Mouse (Mus musculus): Measurements from ENCODE around the gene Acot11. TPM values are rescaled to one million over a fixed set of nuclear protein-coding genes. Genes with fewer than 3 reads are reported as not detected.

Gene Acot11
- polyA plus RNA-seq, 1 experiment from 2014 or later, result 5.0 TPM

DNA sequence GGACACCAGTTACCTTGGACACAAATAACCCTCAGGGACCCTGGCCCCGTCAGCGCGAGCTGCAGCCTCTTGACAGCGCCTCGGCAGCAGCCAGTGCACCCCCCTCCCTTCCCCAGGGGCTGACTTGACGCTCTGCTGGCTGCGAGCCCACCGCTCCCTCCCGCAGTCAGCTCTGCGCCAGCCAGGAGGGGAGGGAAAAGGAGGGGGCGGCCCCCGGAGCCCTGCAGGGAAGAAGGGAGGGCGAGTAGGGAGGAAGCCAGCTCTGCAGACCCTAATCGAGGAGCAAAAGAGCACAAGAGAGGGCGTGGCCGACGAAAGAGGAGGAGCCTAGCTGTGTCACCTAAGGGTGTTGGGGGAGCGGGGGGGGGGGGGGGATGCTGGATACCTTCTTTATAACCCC is 33.2 kb upstream of the Acot11 start:
- H3K4me1 ChIP-seq (replicated peaks), result peaks cover 43% of the 10 kb centered on the region
- DNase-seq (peak; percentile 15), ATAC-seq (ENCODE audit: low read depth) (no peak)
- no peak overlapping the region for H3K27ac ChIP-seq
- H3K4me3 ChIP-seq (replicated peaks), result peak overlapping the region; percentile 45
- 2% methylated on average over 11 of the region's 18 CpGs for WGBS (ENCODE audit: insufficient replicate concordance)
- H3K9ac ChIP-seq, result peak overlapping the region; percentile 58
- no peaks in the 10 kb centered on the region for H3K36me3 ChIP-seq
- peak overlapping the region; percentile 100 for H3K4me2 ChIP-seq
- no peaks in the 10 kb centered on the region for H3K9me3 ChIP-seq (replicated peaks)
- H3K27me3 ChIP-seq, result 0 out of 2 replicates have a peak, but pooled peaks cover 4% of the 10 kb centered on the region

DNA sequence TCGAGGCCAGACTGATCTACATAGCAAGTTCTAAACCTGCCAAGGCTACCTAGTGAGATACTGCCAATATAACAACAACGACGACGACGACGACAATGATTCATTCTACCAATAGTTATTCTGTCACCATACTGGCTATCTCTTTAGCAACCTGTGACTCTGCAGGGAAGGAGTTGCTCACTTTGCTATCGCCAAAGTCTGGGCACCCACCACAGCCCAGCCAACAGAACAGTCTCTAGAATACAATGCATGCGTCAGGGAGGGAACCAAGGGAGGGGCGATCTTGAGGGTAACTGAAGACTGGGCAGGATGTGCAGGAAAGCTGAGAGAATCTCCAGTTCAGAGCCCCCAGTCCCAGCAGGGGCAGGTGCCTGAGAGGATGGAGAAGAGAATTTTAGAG is 32.6 kb upstream of the Acot11 start:
- ATAC-seq (ENCODE audit: low read depth) (no peak), DNase-seq (no peak)
- 0 out of 2 replicates have a peak overlapping the region, but pooled peaks have one; percentile 45 for H3K4me3 ChIP-seq (replicated peaks)
- peak overlapping the region; percentile 58 for H3K9ac ChIP-seq
- no peak overlapping the region for H3K27ac ChIP-seq
- peaks cover 40% of the 10 kb centered on the region for H3K4me1 ChIP-seq (replicated peaks)
- H3K9me3 ChIP-seq (replicated peaks), result no peaks in the 10 kb centered on the region
- H3K36me3 ChIP-seq, result no peaks in the 10 kb centered on the region
- H3K4me2 ChIP-seq, result peak overlapping the region; percentile 100
- H3K27me3 ChIP-seq, result 0 out of 2 replicates have a peak, but pooled peaks cover 4% of the 10 kb centered on the region
- 8% methylated on average over 9 of the region's 9 CpGs for WGBS (ENCODE audit: insufficient replicate concordance)

DNA sequence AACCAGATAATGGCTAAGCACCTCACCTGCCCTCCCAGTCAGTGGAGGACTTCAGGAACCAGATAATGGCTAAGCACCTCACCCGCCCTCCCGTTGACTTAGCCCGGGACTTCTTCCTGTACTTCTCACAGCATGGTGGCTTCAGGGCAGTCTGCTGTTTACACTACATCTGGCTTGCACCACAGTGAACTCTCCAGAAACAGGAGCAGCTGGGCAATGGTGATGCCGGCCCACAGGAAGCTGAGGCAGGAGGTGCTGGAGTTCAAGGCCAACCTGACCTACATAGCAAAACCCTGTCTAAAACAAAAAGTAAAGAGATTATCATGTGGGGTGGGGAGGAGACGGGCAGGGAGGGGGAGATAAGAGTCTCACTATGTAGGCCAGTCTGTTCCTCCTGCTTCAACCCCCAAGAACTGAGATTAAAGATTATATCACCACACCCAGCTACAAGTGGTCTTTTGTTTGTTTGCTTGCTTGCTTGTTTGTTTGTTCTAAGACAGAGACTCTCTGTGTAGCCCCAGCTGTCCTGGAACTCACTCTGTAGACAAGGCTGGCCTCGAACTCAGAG is 25.8 kb upstream of the Acot11 start:
- WGBS (ENCODE audit: insufficient replicate concordance), result 17% methylated on average over 6 of the region's 6 CpGs
- H3K27ac ChIP-seq, result no peak overlapping the region
- peak; percentile 32 for ATAC-seq (ENCODE audit: low read depth)

DNA sequence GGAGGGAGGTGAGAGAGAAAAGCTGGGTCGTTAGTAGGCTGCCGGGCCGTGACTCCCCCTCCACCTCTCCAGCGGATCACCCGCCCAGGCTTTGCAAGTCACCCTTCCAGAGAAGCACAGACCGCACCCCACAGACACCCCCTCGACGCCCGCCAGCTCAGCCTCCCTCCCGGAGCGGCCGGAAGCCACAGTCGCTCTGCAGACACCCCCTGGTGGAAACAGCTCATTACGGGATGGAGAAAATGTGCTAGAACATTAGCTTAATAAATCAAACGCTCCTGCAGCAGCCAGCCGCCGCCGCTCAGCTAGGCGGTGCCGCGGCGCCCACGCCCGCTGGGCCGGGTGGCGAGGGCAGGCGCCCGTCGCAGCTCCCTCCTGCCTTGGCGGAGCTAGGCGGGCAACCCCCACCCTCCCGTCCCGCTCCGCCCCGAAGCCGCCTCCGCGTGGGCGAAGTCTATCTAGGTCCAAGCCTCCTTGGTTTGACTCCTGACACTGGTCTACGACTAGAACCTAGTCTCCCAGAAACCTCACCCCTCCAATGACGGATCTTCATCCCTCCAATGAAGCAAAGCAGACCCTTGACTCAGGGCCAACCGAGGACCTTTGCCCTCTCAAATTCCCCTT is 23.1 kb upstream of the Acot11 start:
- DNase-seq (peak; percentile 69), ATAC-seq (ENCODE audit: low read depth) (peak; percentile 80)
- no peak overlapping the region; the same call in 1 of the 2 replicates for H3K27ac ChIP-seq
- H3K27me3 ChIP-seq, result peaks cover 46% of the 10 kb centered on the region
- H3K36me3 ChIP-seq, result no peaks in the 10 kb centered on the region
- H3K9ac ChIP-seq, result peak overlapping the region; percentile 50
- peak overlapping the region; percentile 77 for H3K4me2 ChIP-seq
- peaks cover 47% of the 10 kb centered on the region for H3K4me1 ChIP-seq (replicated peaks)
- peak overlapping the region; percentile 51 for H3K4me3 ChIP-seq (replicated peaks)
- WGBS (ENCODE audit: insufficient replicate concordance), result under 1% methylated on average over 42 of the region's 42 CpGs
- H3K9me3 ChIP-seq (replicated peaks), result no peaks in the 10 kb centered on the region

More for the DNA sequence above, 25.8 kb upstream of the Acot11 start:
- no peak overlapping the region for H3K9ac ChIP-seq
- H3K4me2 ChIP-seq, result peak overlapping the region; percentile 8; the same call in 1 of the 2 replicates
- H3K27me3 ChIP-seq, result peaks cover 28% of the 10 kb centered on the region
- H3K36me3 ChIP-seq, result no peaks in the 10 kb centered on the region
- H3K9me3 ChIP-seq (replicated peaks), result no peaks in the 10 kb centered on the region
- no peak overlapping the region for H3K4me3 ChIP-seq (replicated peaks)
- DNase-seq, result no peak
- H3K4me1 ChIP-seq (replicated peaks), result peaks cover 47% of the 10 kb centered on the region

DNA sequence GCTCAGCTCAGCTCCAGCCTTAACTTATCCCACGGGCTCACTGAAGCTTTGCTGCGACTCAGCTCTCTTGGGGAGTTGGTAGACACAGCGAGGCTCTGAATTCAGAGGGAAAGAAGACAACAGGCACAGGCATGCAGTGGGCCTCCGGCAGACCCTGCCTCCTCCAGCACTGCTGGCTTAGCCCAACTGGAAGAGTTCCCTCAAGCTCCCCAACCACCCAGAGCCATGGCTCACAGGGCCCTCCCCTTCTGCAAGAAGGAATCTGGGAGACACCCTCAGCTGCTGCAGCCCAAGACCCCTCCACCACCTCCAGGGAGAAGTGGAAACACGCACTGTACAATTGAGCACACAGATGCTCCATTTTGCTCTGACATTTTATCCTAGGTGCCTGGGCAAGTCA is 20.4 kb upstream of the Acot11 start:
- no peak overlapping the region for H3K27ac ChIP-seq
- H3K9ac ChIP-seq, result no peak overlapping the region
- peaks cover 49% of the 10 kb centered on the region for H3K27me3 ChIP-seq
- H3K4me1 ChIP-seq (replicated peaks), result peaks cover 31% of the 10 kb centered on the region
- ATAC-seq (ENCODE audit: low read depth) (no peak), DNase-seq (no peak)
- no peak overlapping the region for H3K4me2 ChIP-seq
- 77% methylated on average over 5 of the region's 5 CpGs for WGBS (ENCODE audit: insufficient replicate concordance)
- H3K36me3 ChIP-seq, result no peaks in the 10 kb centered on the region
- H3K4me3 ChIP-seq (replicated peaks), result no peak overlapping the region
- no peaks in the 10 kb centered on the region for H3K9me3 ChIP-seq (replicated peaks)

DNA sequence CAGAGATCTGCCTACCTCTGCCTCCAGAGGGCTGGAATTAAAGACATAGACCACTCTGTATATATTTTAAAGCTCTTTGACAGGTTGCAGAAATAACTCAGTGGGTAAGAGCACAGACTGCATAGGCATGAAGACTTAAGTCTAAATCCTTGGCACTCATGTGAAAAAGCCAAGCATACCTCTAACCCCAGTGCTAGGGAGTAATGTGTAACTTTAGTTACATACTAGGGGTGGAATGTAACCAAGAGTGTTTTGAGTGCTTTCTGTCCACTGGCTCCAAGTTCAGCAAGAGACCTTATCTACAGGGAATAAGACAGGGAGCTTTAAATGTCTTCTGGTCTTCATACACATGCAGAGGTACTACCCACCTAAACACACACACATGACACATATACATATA is 14.6 kb upstream of the Acot11 start:
- H3K9me3 ChIP-seq (replicated peaks), result no peaks in the 10 kb centered on the region
- no peak overlapping the region for H3K4me2 ChIP-seq
- no peak for DNase-seq
- ATAC-seq (ENCODE audit: low read depth), result no peak
- peaks cover 16% of the 10 kb centered on the region; the same call in 1 of the 2 replicates for H3K27me3 ChIP-seq
- H3K4me3 ChIP-seq (replicated peaks), result no peak overlapping the region
- no peak overlapping the region for H3K9ac ChIP-seq
- H3K4me1 ChIP-seq (replicated peaks), result no peaks in the 10 kb centered on the region
- no peaks in the 10 kb centered on the region for H3K36me3 ChIP-seq
- no peak overlapping the region for H3K27ac ChIP-seq

DNA sequence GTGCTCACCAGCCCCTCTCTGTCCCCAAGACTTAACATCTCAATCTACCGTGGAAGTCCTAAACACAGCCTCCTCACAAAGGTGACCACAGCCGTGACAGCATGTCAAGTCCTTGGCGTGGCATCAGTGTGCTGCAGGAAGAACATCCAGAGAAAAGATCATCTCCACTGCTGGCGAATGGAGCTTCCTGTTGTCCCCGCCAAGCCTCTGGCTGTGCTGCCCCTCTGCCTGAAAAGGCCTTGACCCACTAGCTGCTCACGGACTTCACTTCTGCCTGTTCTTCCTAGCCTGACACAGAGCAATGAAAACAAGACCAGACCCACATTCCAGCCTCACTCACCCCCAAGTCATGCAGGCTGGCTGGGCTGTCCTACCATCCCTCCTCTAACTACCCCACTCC is 13.5 kb upstream of the Acot11 start:
- ATAC-seq (ENCODE audit: low read depth), result no peak
- no peak overlapping the region for H3K4me3 ChIP-seq (replicated peaks)
- H3K9me3 ChIP-seq (replicated peaks), result no peaks in the 10 kb centered on the region
- no peak for DNase-seq
- peaks cover 13% of the 10 kb centered on the region; the same call in 1 of the 2 replicates for H3K27me3 ChIP-seq
- WGBS (ENCODE audit: insufficient replicate concordance), result 48% methylated on average over 6 of the region's 6 CpGs
- H3K36me3 ChIP-seq, result no peaks in the 10 kb centered on the region
- no peaks in the 10 kb centered on the region for H3K4me1 ChIP-seq (replicated peaks)
- no peak overlapping the region for H3K4me2 ChIP-seq
- H3K9ac ChIP-seq, result no peak overlapping the region
- no peak overlapping the region for H3K27ac ChIP-seq

DNA sequence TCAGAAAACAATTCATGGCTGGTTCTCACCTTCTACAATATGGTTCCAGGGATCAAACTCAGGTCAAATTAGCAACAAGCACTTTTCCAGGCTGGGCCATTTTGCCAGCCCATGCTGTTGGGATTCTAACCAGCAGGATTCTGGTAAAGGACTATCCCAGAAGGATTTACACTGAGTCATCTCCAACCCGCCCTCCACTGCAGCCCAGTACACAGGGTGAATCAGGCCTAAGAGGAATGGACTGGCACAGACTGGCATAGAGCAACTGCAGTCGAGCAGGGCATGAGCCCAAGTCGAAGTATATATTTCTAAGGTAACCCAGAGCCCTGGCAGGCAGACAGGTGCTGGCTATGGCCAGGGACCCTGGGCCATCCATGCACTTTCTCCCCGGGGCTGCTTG is 12.2 kb upstream of the Acot11 start:
- no peak for ATAC-seq (ENCODE audit: low read depth)
- WGBS (ENCODE audit: insufficient replicate concordance), result 65% methylated on average over 4 of the region's 4 CpGs
- Histone ChIP-seq H3K27me3 (peaks cover 5% of the 10 kb centered on the region; the same call in 1 of the 2 replicates), H3K9me3 (replicated peaks) (no peaks in the 10 kb centered on the region), H3K9ac (no peak overlapping the region), H3K4me2 (no peak overlapping the region), H3K4me1 (replicated peaks) (no peaks in the 10 kb centered on the region), H3K27ac (no peak overlapping the region), H3K36me3 (no peaks in the 10 kb centered on the region), H3K4me3 (replicated peaks) (no peak overlapping the region)
- no peak for DNase-seq

DNA sequence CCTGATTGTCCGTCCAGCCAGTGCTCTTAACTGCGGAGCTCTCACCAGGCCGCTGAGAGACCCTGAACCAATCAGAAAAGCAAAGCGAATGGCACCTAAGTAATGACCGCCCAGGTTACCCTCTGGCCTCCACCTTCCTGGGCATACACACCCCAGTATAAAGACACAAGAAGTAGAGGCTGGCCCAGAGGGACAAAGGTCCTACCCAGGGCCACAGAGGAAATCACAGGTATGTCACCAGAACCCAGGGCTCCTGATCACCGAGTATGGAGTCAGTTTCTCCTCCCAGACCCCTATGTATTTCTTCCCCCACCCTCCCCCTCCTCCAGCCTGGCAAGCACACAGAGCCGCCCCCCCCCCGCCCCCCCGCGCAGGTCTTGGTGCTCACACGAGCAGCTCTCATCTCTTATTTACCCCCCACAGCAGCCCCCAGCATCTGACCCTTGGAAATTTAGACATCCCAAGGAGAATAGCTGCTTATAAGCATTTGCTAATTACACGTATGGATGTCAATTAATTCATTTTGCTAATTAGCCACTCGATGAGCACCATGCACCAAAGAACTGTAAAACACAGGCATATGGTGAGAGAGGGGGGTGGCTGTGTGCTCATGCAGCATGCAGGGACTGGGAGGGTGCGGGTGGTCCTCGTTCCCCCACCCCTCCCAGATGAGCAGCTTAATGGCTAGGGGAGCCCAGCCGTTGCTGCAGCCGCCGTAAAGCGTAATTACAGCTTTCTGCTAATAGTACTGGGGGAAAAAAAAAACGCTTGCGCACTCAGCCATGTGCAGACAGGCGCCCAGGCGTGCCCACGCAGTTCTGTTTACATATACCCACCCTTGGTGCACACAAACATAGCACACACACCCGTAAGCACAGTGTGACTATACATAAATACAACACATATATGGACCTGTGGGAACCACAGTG is 10.9 kb upstream of the Acot11 start:
- 68% methylated on average over 25 of the region's 25 CpGs for whole genome bisulfite sequencing (ENCODE audit: insufficient replicate concordance)
- Histone ChIP-seq H3K4me3 (replicated peaks) (no peak overlapping the region), H3K4me2 (no peak overlapping the region), H3K36me3 (no peaks in the 10 kb centered on the region), H3K9me3 (replicated peaks) (no peaks in the 10 kb centered on the region), H3K9ac (no peak overlapping the region), H3K27me3 (peaks cover 5% of the 10 kb centered on the region; the same call in 1 of the 2 replicates), H3K27ac (no peak overlapping the region), H3K4me1 (replicated peaks) (no peaks in the 10 kb centered on the region; the same call in 1 of the 2 replicates)
- DNase-seq, result no peak
- ATAC-seq (ENCODE audit: low read depth), result no peak

DNA sequence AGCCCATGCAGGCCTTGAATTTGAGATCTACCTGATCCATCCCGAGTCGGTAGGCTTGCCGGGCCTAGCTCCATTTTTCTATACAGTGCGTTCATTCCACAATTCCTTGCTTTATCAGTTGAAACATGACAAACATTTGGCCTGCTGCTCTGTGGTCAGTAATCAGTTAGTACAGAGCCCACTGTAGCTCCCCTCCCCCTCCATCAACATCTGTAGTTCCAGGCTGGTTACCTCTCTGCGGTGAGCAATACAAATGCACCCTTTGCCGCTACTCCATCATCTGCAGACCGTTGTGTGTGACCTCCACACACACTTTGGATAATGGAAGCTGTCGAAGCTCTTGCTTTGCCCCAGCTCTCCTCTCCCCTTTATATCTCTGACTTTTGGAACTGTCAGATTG is 6.4 kb upstream of the Acot11 start:
- Histone ChIP-seq H3K36me3 (no peaks in the 10 kb centered on the region), H3K27me3 (no peaks in the 10 kb centered on the region), H3K4me3 (replicated peaks) (no peak overlapping the region), H3K4me1 (replicated peaks) (peaks cover 13% of the 10 kb centered on the region), H3K9ac (no peak overlapping the region), H3K9me3 (replicated peaks) (0 out of 2 replicates have a peak, but pooled peaks cover 3% of the 10 kb centered on the region), H3K27ac (no peak overlapping the region), H3K4me2 (no peak overlapping the region)
- ATAC-seq (ENCODE audit: low read depth), result no peak
- 64% methylated on average over 8 of the region's 8 CpGs for WGBS (ENCODE audit: insufficient replicate concordance)
- DNase-seq, result no peak

DNA sequence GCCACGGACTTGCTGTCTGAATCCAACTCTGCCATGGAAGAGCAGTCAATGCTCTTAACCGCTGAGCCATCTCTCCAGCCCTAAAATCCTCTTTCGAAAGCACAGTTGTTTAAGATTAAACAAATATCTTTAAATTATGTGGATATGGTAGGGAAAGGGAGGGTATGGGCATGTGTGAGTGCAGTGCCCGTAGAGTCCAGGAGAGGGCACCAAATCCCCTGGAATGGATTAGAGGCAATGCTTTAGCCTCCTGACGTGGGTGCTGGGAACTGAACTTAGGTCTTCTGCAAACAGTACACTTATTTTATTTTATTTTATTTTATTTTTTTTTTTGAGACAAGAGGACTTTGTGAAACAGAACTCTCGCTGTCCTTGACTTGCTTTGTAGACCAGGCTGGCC is 5.2 kb upstream of the Acot11 start:
- 0 out of 2 replicates have a peak, but pooled peaks cover 3% of the 10 kb centered on the region for H3K9me3 ChIP-seq (replicated peaks)
- H3K9ac ChIP-seq, result no peak overlapping the region
- H3K4me2 ChIP-seq, result no peak overlapping the region
- H3K4me1 ChIP-seq (replicated peaks), result peaks cover 24% of the 10 kb centered on the region
- ATAC-seq (ENCODE audit: low read depth) (no peak), DNase-seq (no peak)
- no peak overlapping the region for H3K27ac ChIP-seq
- H3K27me3 ChIP-seq, result 0 out of 2 replicates have a peak, but pooled peaks cover 3% of the 10 kb centered on the region
- H3K4me3 ChIP-seq (replicated peaks), result no peak overlapping the region
- 81% methylated on average over 6 of the region's 6 CpGs for WGBS (ENCODE audit: insufficient replicate concordance)
- H3K36me3 ChIP-seq, result no peaks in the 10 kb centered on the region
